9 mouse cellular contexts compared by ENCODE assay signal in genomic region chr17:80252757-80253525, GRCm38 (mm10). TPM values are rescaled to one million over a fixed set of nuclear protein-coding genes. Genes with fewer than 3 reads are reported as not detected.
DNase-seq lines count a peak whose midpoint lies in the region; ATAC-seq and TF ChIP-seq lines count a peak whose summit lies in the region.
"Had no signal": no experiment of that assay in that cellular context is flagged by ENCODE, and none has a peak within 500 bp of the region (broad histone marks: within the 10 kb centered on the region; RNA-seq: fewer than 3 reads in every experiment).

No protein-coding gene starts in this region.

- TF ChIP-seq CTCF in liver, adult 2 months (IDR thresholded peaks at IDR 0.05; ENCODE audit: low read depth, low read length) = no peak
- no peak for TF ChIP-seq CTCF in liver, embryonic 14.5 days (IDR thresholded peaks at IDR 0.05; ENCODE audit: low read depth)

- no peak overlapping the region for H3K4me3 ChIP-seq in liver, adult 2 months (ENCODE audit: insufficient read depth, low read depth, low read length)
- H3K4me3 ChIP-seq in liver, embryonic 14.5 days (ENCODE audit: insufficient read depth in 1 of 2, low read depth in 2 of 2, low read length in 2 of 2) = no peak overlapping the region
- H3K4me3 ChIP-seq in stomach, embryonic 15.5 days (replicated peaks) = no peak overlapping the region

- no peak overlapping the region for H3K4me2 ChIP-seq in liver, embryonic 14.5 days (ENCODE audit: low read depth)
- H3K4me2 ChIP-seq in stomach, embryonic 15.5 days = no peak overlapping the region

- peaks cover 50% of the 10 kb centered on the region for H3K36me3 ChIP-seq in liver, adult 2 months (ENCODE audit: control insufficient read depth, insufficient read depth, low read length)
- H3K36me3 ChIP-seq in liver, embryonic 14.5 days (replicated peaks; ENCODE audit: control insufficient read depth, insufficient read depth, low read depth) = peaks cover 9% of the 10 kb centered on the region
- peaks cover 50% of the 10 kb centered on the region for H3K36me3 ChIP-seq in stomach, embryonic 15.5 days

- H3K4me1 ChIP-seq in liver, adult 2 months (ENCODE audit: control insufficient read depth, insufficient read depth, low read length) = peaks cover 8% of the 10 kb centered on the region; the same call in 1 of the 2 replicates
- H3K4me1 ChIP-seq in liver, embryonic 14.5 days (replicated peaks; ENCODE audit: control insufficient read depth in 2 of 2, insufficient read depth in 2 of 2, low read length in 1 of 2) = no peaks in the 10 kb centered on the region; a peak in 1 of 4 replicates
- peaks cover 5% of the 10 kb centered on the region; the same call in 1 of the 2 replicates for H3K4me1 ChIP-seq in stomach, embryonic 15.5 days

- ATAC-seq in granulocyte monocyte progenitor cell, adult 5-6 weeks (replicated peaks; ENCODE audit: poor library complexity, severe bottlenecking) = peak; percentile 87
- ATAC-seq in liver, embryonic 14.5 days (ENCODE audit: insufficient read depth) = peak; percentile 41; the same call in 1 of the 2 replicates
- ATAC-seq in stomach, embryonic 15.5 days (ENCODE audit: insufficient read depth, low FRiP score, low read depth) = no peak

- H3K79me2 ChIP-seq in liver, adult 2 months (ENCODE audit: control insufficient read depth, insufficient read depth, low read length) = no peaks in the 10 kb centered on the region

- TF ChIP-seq POLR2A in liver, adult 2 months (IDR thresholded peaks at IDR 0.05; ENCODE audit: extremely low read depth, insufficient read depth, low read length) = no peak

- H3K27me3 ChIP-seq in liver, adult 2 months (ENCODE audit: control insufficient read depth, insufficient read depth, low read length) = no peaks in the 10 kb centered on the region
- no peaks in the 10 kb centered on the region for H3K27me3 ChIP-seq in liver, embryonic 14.5 days (ENCODE audit: control insufficient read depth, insufficient read depth, low read length)
- H3K27me3 ChIP-seq in stomach, embryonic 15.5 days (replicated peaks) = no peaks in the 10 kb centered on the region

- H3K9ac ChIP-seq in liver, adult 2 months (ENCODE audit: low read depth, low read length) = peak overlapping the region; percentile 55
- no peak overlapping the region for H3K9ac ChIP-seq in liver, embryonic 14.5 days (replicated peaks)
- no peak overlapping the region for H3K9ac ChIP-seq in stomach, embryonic 15.5 days

- H3K27ac ChIP-seq in liver, adult 2 months (replicated peaks; ENCODE audit: insufficient read depth, low read depth, low read length) = peak overlapping the region; percentile 85
- H3K27ac ChIP-seq in liver, embryonic 14.5 days = no peak overlapping the region
- H3K27ac ChIP-seq in stomach, embryonic 15.5 days = peak overlapping the region; percentile 61; the same call in 1 of the 2 replicates

- TF ChIP-seq EP300 in liver, embryonic 14.5 days (IDR thresholded peaks at IDR 0.05; ENCODE audit: low read depth) = no peak

- DNase-seq in liver, adult 2 months (ENCODE audit: extremely low read depth, low read depth, low spot score) = peak; percentile 20
- DNase-seq in liver = no peak
- no peak for DNase-seq in liver, embryonic 14.5 days (ENCODE audit: low read depth in 3 of 3, low spot score in 3 of 3)
- DNase-seq in c-Kit-positive CD71-positive TER-119-positive erythroid progenitor cells, embryonic 14.5 days (ENCODE audit: low spot score) = no peak
- no peak for DNase-seq in layer of hippocampus, postnatal 14 days (ENCODE audit: low spot score in 2 of 2)
- DNase-seq: thymus, adult 18-20 months had no signal

- H3K9me3 ChIP-seq in liver, embryonic 14.5 days (ENCODE audit: control insufficient read depth, low read length) = no peaks in the 10 kb centered on the region
- no peaks in the 10 kb centered on the region for H3K9me3 ChIP-seq in stomach, embryonic 15.5 days

- WGBS in liver, adult 2 months = 61% methylated on average over 13 of the region's 13 CpGs
- 68% methylated on average over 13 of the region's 13 CpGs for WGBS in liver, embryonic 14.5 days (ENCODE audit: insufficient replicate concordance)
- WGBS in stomach, embryonic 15.5 days = 71% methylated on average over 13 of the region's 13 CpGs

RNA-seq across cellular contexts. Expression of gene Gemin6, which starts 28.7 kb away (rescaled TPM):
- 4.9 and 5.9 TPM in 2 replicates for total RNA-seq in liver, adult 2 months (2014; rRNA removed)
- 2.2 and 2.3 TPM in 2 replicates for polyA plus RNA-seq in liver, adult 2 months (2012; rRNA removed)
- 31.3 and 38.3 TPM in 2 replicates for total RNA-seq in granulocyte monocyte progenitor cell, adult 5-6 weeks (2014; fragmentation: Nextera tagmentation)
- total RNA-seq in granulocyte monocyte progenitor cell, adult 5-6 weeks (2017) = 37.7 and 41.0 TPM in 2 replicates
- 8.6 and 16.2 TPM in 2 replicates for polyA plus RNA-seq in liver, embryonic 14.5 days (2012; rRNA removed)
- 33.6 and 35.7 TPM in 2 replicates for polyA plus RNA-seq in liver, embryonic 14.5 days (2014; fragmentation: Nextera tagmentation; extraction: Ambion mirVana)
- 49.4 and 51.5 TPM in 2 replicates for polyA plus RNA-seq in stomach, embryonic 15.5 days (2015; fragmentation: Nextera tagmentation; extraction: Ambion mirVana)
- 1 to 10 TPM; 3.9 to 4.7 TPM for total RNA-seq in layer of hippocampus, postnatal 14 days (2021)

RNA-seq across cellular contexts. Expression of gene Morn2, which starts 37.1 kb away (rescaled TPM):
- total RNA-seq in liver, adult 2 months (2014; rRNA removed) = 9.3 and 9.6 TPM in 2 replicates
- polyA plus RNA-seq in liver, adult 2 months (2012; rRNA removed) = 3.0 and 4.2 TPM in 2 replicates
- total RNA-seq in granulocyte monocyte progenitor cell, adult 5-6 weeks (2014; fragmentation: Nextera tagmentation) = 20.9 and 22.7 TPM in 2 replicates
- total RNA-seq in granulocyte monocyte progenitor cell, adult 5-6 weeks (2017) = 2.9 and 8.1 TPM in 2 replicates
- 1.8 and 2.8 TPM in 2 replicates for polyA plus RNA-seq in liver, embryonic 14.5 days (2012; rRNA removed)
- polyA plus RNA-seq in liver, embryonic 14.5 days (2014; fragmentation: Nextera tagmentation; extraction: Ambion mirVana) = 9.1 and 9.8 TPM in 2 replicates
- polyA plus RNA-seq in stomach, embryonic 15.5 days (2015; fragmentation: Nextera tagmentation; extraction: Ambion mirVana) = 23.9 and 27.8 TPM in 2 replicates
- 10 to 100 TPM; 17.2 to 19.0 TPM for total RNA-seq in layer of hippocampus, postnatal 14 days (2021)

RNA-seq across cellular contexts. Expression of gene Dhx57, which starts 37.3 kb away (rescaled TPM):
- 6.7 and 9.3 TPM in 2 replicates for total RNA-seq in liver, adult 2 months (2014; rRNA removed)
- 2.6 and 3.7 TPM in 2 replicates for polyA plus RNA-seq in liver, adult 2 months (2012; rRNA removed)
- 10.2 and 10.5 TPM in 2 replicates for total RNA-seq in granulocyte monocyte progenitor cell, adult 5-6 weeks (2014; fragmentation: Nextera tagmentation)
- 11.4 and 11.7 TPM in 2 replicates for total RNA-seq in granulocyte monocyte progenitor cell, adult 5-6 weeks (2017)
- polyA plus RNA-seq in liver, embryonic 14.5 days (2012; rRNA removed) = 4.1 and 5.1 TPM in 2 replicates
- polyA plus RNA-seq in liver, embryonic 14.5 days (2014; fragmentation: Nextera tagmentation; extraction: Ambion mirVana) = 2.8 and 3.6 TPM in 2 replicates
- 14.6 and 15.8 TPM in 2 replicates for polyA plus RNA-seq in stomach, embryonic 15.5 days (2015; fragmentation: Nextera tagmentation; extraction: Ambion mirVana)
- total RNA-seq in layer of hippocampus, postnatal 14 days (2021) = 10 to 100 TPM; 38.2 to 41.7 TPM

RNA-seq across cellular contexts. Expression of gene Ttc39d, which starts 45.7 kb away (rescaled TPM):
- total RNA-seq in liver, adult 2 months (2014; rRNA removed) = not detected in 2 replicates
- not detected in 2 replicates for polyA plus RNA-seq in liver, adult 2 months (2012; rRNA removed)
- total RNA-seq in granulocyte monocyte progenitor cell, adult 5-6 weeks (2014; fragmentation: Nextera tagmentation) = not detected in 2 replicates
- total RNA-seq in granulocyte monocyte progenitor cell, adult 5-6 weeks (2017) = not detected in 2 replicates
- polyA plus RNA-seq in liver, embryonic 14.5 days (2012; rRNA removed) = 0.02 and 0.04 TPM in 2 replicates
- polyA plus RNA-seq in liver, embryonic 14.5 days (2014; fragmentation: Nextera tagmentation; extraction: Ambion mirVana) = 0.13 TPM in 1 of 2 replicates, not detected in the other
- polyA plus RNA-seq in stomach, embryonic 15.5 days (2015; fragmentation: Nextera tagmentation; extraction: Ambion mirVana) = 0.06 and 0.13 TPM in 2 replicates
- total RNA-seq in layer of hippocampus, postnatal 14 days (2021) = under 1 TPM; 0.19 to 0.41 TPM
- total RNA-seq: megakaryocyte-erythroid progenitor cell, adult 5-6 weeks had no signal

RNA-seq across cellular contexts. Expression of gene Srsf7, which starts 45.8 kb away (rescaled TPM):
- 20.5 and 22.3 TPM in 2 replicates for total RNA-seq in liver, adult 2 months (2014; rRNA removed)
- 13.2 and 20.6 TPM in 2 replicates for polyA plus RNA-seq in liver, adult 2 months (2012; rRNA removed)
- 481 and 582 TPM in 2 replicates for total RNA-seq in granulocyte monocyte progenitor cell, adult 5-6 weeks (2014; fragmentation: Nextera tagmentation)
- total RNA-seq in granulocyte monocyte progenitor cell, adult 5-6 weeks (2017) = 445 and 565 TPM in 2 replicates
- polyA plus RNA-seq in liver, embryonic 14.5 days (2012; rRNA removed) = 89.9 and 146 TPM in 2 replicates
- 264 TPM in 2 replicates for polyA plus RNA-seq in liver, embryonic 14.5 days (2014; fragmentation: Nextera tagmentation; extraction: Ambion mirVana)
- 497 and 548 TPM in 2 replicates for polyA plus RNA-seq in stomach, embryonic 15.5 days (2015; fragmentation: Nextera tagmentation; extraction: Ambion mirVana)
- 100 to 1,000 TPM; 109 to 120 TPM for total RNA-seq in layer of hippocampus, postnatal 14 days (2021)
